Mouse (Mus musculus) hindbrain, embryonic 16.5 days (tissue): ENCODE data around the gene Cfap45. TPM values are rescaled to one million over a fixed set of nuclear protein-coding genes. Genes with fewer than 3 reads are reported as not detected.
A peak's percentile ranks its signal among the peaks of the same experiment; 100 is the strongest.

Experiments used
- ATAC-seq: fragments of 200-750 bp; cut with Nextera tagmentation; 2 replicates; pipeline ENCODE4 v1.8.0; 2017; ENCODE audit warnings: moderate TSS enrichment, moderate library complexity
- H3K27ac ChIP-seq: fragments of 300-500 bp; sonication (generic); 2 replicates; pipeline ENCODE4 v1.5.1; 2014; ENCODE audit warnings: low read depth, mild to moderate bottlenecking, control low read depth, low read length, moderate library complexity
- H3K27me3 ChIP-seq: fragments of 300-500 bp; sonication (generic); replicated peaks from 2 replicates; pipeline ENCODE4 v1.6.1; 2014; ENCODE audit warnings: low read length; ENCODE audit not compliant: control insufficient read depth, insufficient read depth
- H3K36me3 ChIP-seq: fragments of 300-500 bp; sonication (generic); 2 replicates; pipeline ENCODE4 v1.6.1; 2014; ENCODE audit warnings: mild to moderate bottlenecking, low read length, moderate library complexity, mixed read lengths; ENCODE audit not compliant: control insufficient read depth, insufficient read depth
- H3K4me1 ChIP-seq: fragments of 300-500 bp; sonication (generic); 2 replicates; pipeline ENCODE4 v1.6.1; 2014; ENCODE audit warnings: low read depth, low read length; ENCODE audit not compliant: control insufficient read depth, insufficient read depth
- H3K4me2 ChIP-seq: fragments of 300-500 bp; sonication (generic); 2 replicates; pipeline ENCODE4 v1.6.1; 2014; ENCODE audit warnings: mild to moderate bottlenecking, low read length, control low read depth, moderate library complexity
- H3K4me3 ChIP-seq: fragments of 300-500 bp; sonication (generic); 2 replicates; pipeline ENCODE4 v1.5.1; 2014; ENCODE audit warnings: mild to moderate bottlenecking, low read length, control low read depth, moderate library complexity
- H3K9ac ChIP-seq: fragments of 300-500 bp; sonication (generic); 2 replicates; pipeline ENCODE4 v1.6.1; 2014; ENCODE audit warnings: low read depth, mild to moderate bottlenecking, control low read depth, low read length, moderate library complexity
- H3K9me3 ChIP-seq: fragments of 300-500 bp; sonication (generic); 2 replicates; pipeline ENCODE4 v1.6.1; 2014; ENCODE audit warnings: mild to moderate bottlenecking, low read length, moderate library complexity; ENCODE audit not compliant: control insufficient read depth
- WGBS: fragments of 180-500 bp; shearing (Covaris S2); extraction: QIAGEN DNeasy Blood & Tissue Kit; methylation state at CpG from one replicate; pipeline ENCODE4 v1.1.7; 2014; 5-methylcytosine and 5-hydroxymethylcytosine counted together
- polyA plus RNA-seq: library from polyadenylated mRNA; unstranded; fragments of >200 nt; fragmentation: Nextera tagmentation; extraction: Ambion mirVana; gene quantifications from 2 replicates; pipeline ENCODE4 v1.2.1, GENCODE M21; 2015

The Cfap45 gene
- polyA plus RNA-seq: 4.9 and 5.4 TPM in 2 replicates

GRCm38 (mm10) chr1:172520576-172521440, at the start of gene Cfap45:
Gene Cfap45, plus strand, starts transcription at chr1:172520801.
- Histone ChIP-seq H3K27me3 (peaks cover 2% of the 10 kb centered on the region; the same call in 1 of the 2 replicates), H3K9me3 (no peaks in the 10 kb centered on the region), H3K4me1 (peaks cover 10% of the 10 kb centered on the region), H3K9ac (peak within 1 kb of the TSS; percentile 54), H3K4me3 (peak within 1 kb of the TSS; percentile 46), H3K4me2 (peak within 1 kb of the TSS; percentile 93), H3K27ac (peak within 1 kb of the TSS; percentile 44; the same call in 1 of the 2 replicates), H3K36me3 (no peaks in the 10 kb centered on the region)
- WGBS: 4% methylated on average over 28 of the region's 28 CpGs
- ATAC-seq: peak; percentile 94

- H3K9me3 ChIP-seq: no peaks in the 10 kb centered on the region
- no peak overlapping the region for H3K9ac ChIP-seq
- H3K4me1 ChIP-seq: no peaks in the 10 kb centered on the region
- no peak overlapping the region for H3K4me2 ChIP-seq
- no peaks in the 10 kb centered on the region for H3K27me3 ChIP-seq
- no peak for ATAC-seq
- no peak overlapping the region for H3K4me3 ChIP-seq
- no peaks in the 10 kb centered on the region for H3K36me3 ChIP-seq
- H3K27ac ChIP-seq: no peak overlapping the region
These were observed 47.7 kb upstream of the Cfap45 start for GRCm38 (mm10) chr1:172472909-172473308.

- no peaks in the 10 kb centered on the region for H3K36me3 ChIP-seq
- no peak overlapping the region for H3K4me2 ChIP-seq
- WGBS: 82% methylated on average over 3 of the region's 3 CpGs
- no peaks in the 10 kb centered on the region for H3K9me3 ChIP-seq
- no peak overlapping the region for H3K9ac ChIP-seq
- no peaks in the 10 kb centered on the region for H3K27me3 ChIP-seq
- H3K4me3 ChIP-seq: no peak overlapping the region
- no peak for ATAC-seq
- no peaks in the 10 kb centered on the region for H3K4me1 ChIP-seq
- H3K27ac ChIP-seq: no peak overlapping the region
These were observed 46.4 kb upstream of the Cfap45 start for GRCm38 (mm10) chr1:172474196-172474595.

GRCm38 (mm10) chr1:172475054-172475741, 45.4 kb upstream of the Cfap45 start, which contains the start of gene Slamf9:
Gene Slamf9, plus strand, starts transcription at chr1:172475358.
- WGBS: 75% methylated on average over 7 of the region's 7 CpGs
- Histone ChIP-seq H3K9me3 (no peaks in the 10 kb centered on the region), H3K27ac (no peak within 1 kb of the TSS), H3K9ac (no peak within 1 kb of the TSS), H3K4me2 (no peak within 1 kb of the TSS), H3K4me3 (no peak within 1 kb of the TSS), H3K36me3 (no peaks in the 10 kb centered on the region), H3K4me1 (no peaks in the 10 kb centered on the region), H3K27me3 (no peaks in the 10 kb centered on the region; the same call in 1 of the 2 replicates)
- ATAC-seq: no peak

GRCm38 (mm10) chr1:172478020-172478419, 42.6 kb upstream of the Cfap45 start:
- WGBS: 87% methylated on average over 5 of the region's 5 CpGs
- Histone ChIP-seq H3K4me2 (no peak overlapping the region), H3K27me3 (peaks cover 3% of the 10 kb centered on the region; the same call in 1 of the 2 replicates), H3K9ac (no peak overlapping the region), H3K4me1 (peaks cover 2% of the 10 kb centered on the region), H3K4me3 (no peak overlapping the region), H3K36me3 (no peaks in the 10 kb centered on the region), H3K9me3 (no peaks in the 10 kb centered on the region), H3K27ac (no peak overlapping the region)
- no peak for ATAC-seq

GRCm38 (mm10) chr1:172480376-172480775, 40.2 kb upstream of the Cfap45 start:
- Histone ChIP-seq H3K4me3 (no peak overlapping the region), H3K9ac (no peak overlapping the region), H3K27ac (no peak overlapping the region), H3K9me3 (no peaks in the 10 kb centered on the region), H3K4me1 (peaks cover 26% of the 10 kb centered on the region), H3K4me2 (no peak overlapping the region), H3K27me3 (peaks cover 3% of the 10 kb centered on the region; the same call in 1 of the 2 replicates), H3K36me3 (no peaks in the 10 kb centered on the region)
- no peak for ATAC-seq
- 91% methylated on average over 4 of the region's 4 CpGs for WGBS

GRCm38 (mm10) chr1:172481111-172481510, 39.5 kb upstream of the Cfap45 start:
- H3K36me3 ChIP-seq: no peaks in the 10 kb centered on the region
- ATAC-seq: no peak
- H3K4me3 ChIP-seq: peak overlapping the region; percentile 69
- H3K4me2 ChIP-seq: peak overlapping the region; percentile 90
- H3K9me3 ChIP-seq: no peaks in the 10 kb centered on the region
- peak overlapping the region; percentile 74 for H3K9ac ChIP-seq
- no peak overlapping the region for H3K27ac ChIP-seq
- H3K4me1 ChIP-seq: peaks cover 33% of the 10 kb centered on the region
- WGBS: 21% methylated on average over 13 of the region's 13 CpGs
- peaks cover 3% of the 10 kb centered on the region; the same call in 1 of the 2 replicates for H3K27me3 ChIP-seq

- H3K4me1 ChIP-seq: peaks cover 39% of the 10 kb centered on the region
These were observed 38.9 kb upstream of the Cfap45 start, which contains the start of gene Igsf9 for GRCm38 (mm10) chr1:172481540-172482280. Gene Igsf9, plus strand, starts transcription at chr1:172481788.

More at GRCm38 (mm10) chr1:172481540-172482280, 38.9 kb upstream of the Cfap45 start, which contains the start of gene Igsf9:
- peak within 1 kb of the TSS; percentile 71 for H3K27ac ChIP-seq
- H3K4me3 ChIP-seq: peak within 1 kb of the TSS; percentile 69
- under 1% methylated on average over 38 of the region's 38 CpGs for WGBS
- ATAC-seq: peak; percentile 94
- H3K9me3 ChIP-seq: no peaks in the 10 kb centered on the region
- peak within 1 kb of the TSS; percentile 74 for H3K9ac ChIP-seq
- H3K27me3 ChIP-seq: peaks cover 3% of the 10 kb centered on the region; the same call in 1 of the 2 replicates
- peak within 1 kb of the TSS; percentile 90 for H3K4me2 ChIP-seq
- no peaks in the 10 kb centered on the region for H3K36me3 ChIP-seq
